Mouse (Mus musculus) heart, embryonic 10.5 days (tissue): ENCODE data around the gene Osm. TPM values are rescaled to one million over a fixed set of nuclear protein-coding genes. Genes with fewer than 3 reads are reported as not detected.

Source experiments
- DNase-seq: peaks from one replicate; pipeline ENCODE4 v3.0.0-alpha.2; 2017; ENCODE audit warnings: low spot score
- H3K27ac ChIP-seq: fragments of 300-500 bp; sonication (generic); 2 replicates; pipeline ENCODE4 v1.5.1; 2016; ENCODE audit warnings: mild to moderate bottlenecking
- H3K27me3 ChIP-seq: fragments of 300-500 bp; sonication (generic); 2 replicates; pipeline ENCODE4 v1.6.1; 2016; ENCODE audit warnings: mild to moderate bottlenecking; ENCODE audit not compliant: poor library complexity, insufficient read depth, severe bottlenecking
- H3K36me3 ChIP-seq: fragments of 300-500 bp; sonication (generic); 2 replicates; pipeline ENCODE4 v1.6.1; 2016; ENCODE audit warnings: mild to moderate bottlenecking, moderate library complexity
- H3K4me1 ChIP-seq: fragments of 300-500 bp; sonication (generic); 2 replicates; pipeline ENCODE4 v1.6.1; 2016; ENCODE audit warnings: mild to moderate bottlenecking
- H3K4me3 ChIP-seq: fragments of 300-500 bp; sonication (generic); 2 replicates; pipeline ENCODE4 v1.5.1; 2016; ENCODE audit warnings: mild to moderate bottlenecking, moderate library complexity
- H3K9me3 ChIP-seq: fragments of 300-500 bp; sonication (generic); 2 replicates; pipeline ENCODE4 v1.6.1; 2016; ENCODE audit warnings: mild to moderate bottlenecking, moderate library complexity
- WGBS: fragments of 180-500 bp; shearing (Covaris S2); methylation state at CpG from one replicate; pipeline ENCODE4 v1.1.7; 2016; 5-methylcytosine and 5-hydroxymethylcytosine counted together
- polyA plus RNA-seq: library from polyadenylated mRNA; unstranded; fragments of >200 nt; fragmentation: Nextera tagmentation; extraction: Ambion mirVana; gene quantifications from 2 replicates; pipeline ENCODE4 v1.2.1, GENCODE M21; 2016

Osm gene
- polyA plus RNA-seq, 1 experiment from 2014 or later: 0.05 TPM

DNA sequence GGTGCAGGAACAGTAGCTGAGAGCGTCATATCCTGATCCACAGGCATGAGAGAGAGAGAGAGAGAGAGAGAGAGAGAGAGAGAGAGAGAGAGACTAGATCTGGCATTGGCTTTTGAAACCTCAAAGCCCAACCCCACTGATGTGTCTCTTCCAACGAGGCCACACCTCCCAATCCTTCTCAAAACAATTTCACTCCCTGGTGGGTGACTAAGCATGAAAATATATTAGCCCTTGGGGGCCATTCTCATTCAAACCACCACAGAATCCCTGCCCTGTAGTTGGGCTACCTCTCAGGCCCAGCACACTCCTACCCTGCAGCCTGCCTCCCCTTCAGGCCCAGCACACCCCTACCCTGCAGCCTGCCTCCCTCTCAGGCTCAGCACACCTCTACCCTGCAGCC lies 16.7 kb downstream of the Osm start:
- DNase-seq: no peak
- no peaks in the 10 kb centered on the region for H3K36me3 ChIP-seq
- no peak overlapping the region for H3K4me3 ChIP-seq
- H3K27ac ChIP-seq: no peak overlapping the region
- WGBS: 77% methylated on average over 2 of the region's 2 CpGs
- no peaks in the 10 kb centered on the region for H3K27me3 ChIP-seq
- H3K9me3 ChIP-seq: no peaks in the 10 kb centered on the region
- H3K4me1 ChIP-seq: no peaks in the 10 kb centered on the region

DNA sequence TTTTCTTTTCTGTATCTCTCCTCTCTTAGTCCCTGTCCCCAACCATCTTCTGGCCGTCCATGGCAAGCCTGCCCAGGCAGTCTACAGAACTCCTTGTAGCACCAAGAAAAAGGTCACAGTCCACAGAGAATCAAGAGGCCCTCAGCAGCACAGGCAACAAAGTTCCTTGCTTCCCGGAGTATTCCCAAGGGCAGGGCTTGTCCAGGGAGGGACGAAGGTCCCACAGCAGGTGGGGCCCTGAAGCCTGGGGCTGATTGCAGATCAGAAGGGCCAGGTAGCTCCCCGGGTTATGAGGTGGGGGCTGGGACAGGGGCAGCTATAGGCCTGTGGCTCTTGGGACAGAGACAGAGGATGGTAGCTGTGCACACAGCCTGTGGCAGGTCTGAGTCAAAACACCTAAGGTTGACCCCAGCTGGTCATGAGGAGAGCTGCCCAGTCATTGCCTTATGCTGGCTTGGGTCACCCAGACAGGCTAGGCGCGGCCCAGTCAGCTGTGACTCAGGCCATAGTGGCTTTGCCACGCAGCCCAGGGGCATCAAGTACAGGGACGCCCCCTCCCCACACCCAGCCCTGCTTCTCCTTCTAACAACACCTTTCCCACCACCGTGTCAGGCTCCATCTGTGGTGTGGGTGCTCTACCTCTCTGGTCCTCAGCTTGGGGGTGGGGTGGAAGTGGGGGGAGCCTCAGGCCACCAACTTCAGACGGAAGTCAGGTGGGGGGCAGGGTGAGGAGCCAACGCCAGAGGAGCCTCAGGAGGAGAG lies 20.8 kb downstream of the Osm start, which contains the start of gene Lif:
TSS of gene Lif (plus strand) at position 712 of the 762 bp plus-strand sequence.
- no peak within 1 kb of the TSS for H3K4me3 ChIP-seq
- H3K27me3 ChIP-seq: peaks cover 11% of the 10 kb centered on the region
- no peak within 1 kb of the TSS for H3K27ac ChIP-seq
- H3K9me3 ChIP-seq: no peaks in the 10 kb centered on the region
- peaks cover 22% of the 10 kb centered on the region for H3K4me1 ChIP-seq
- no peak for DNase-seq
- WGBS: 62% methylated on average over 11 of the region's 11 CpGs
- no peaks in the 10 kb centered on the region for H3K36me3 ChIP-seq

GRCm38 (mm10) chr11:4257756-4258155 lies 21.5 kb downstream of the Osm start:
- 68% methylated on average over 5 of the region's 5 CpGs for WGBS
- H3K4me1 ChIP-seq: peaks cover 29% of the 10 kb centered on the region
- no peaks in the 10 kb centered on the region for H3K36me3 ChIP-seq
- DNase-seq: no peak
- no peak overlapping the region for H3K27ac ChIP-seq
- H3K4me3 ChIP-seq: no peak overlapping the region
- H3K9me3 ChIP-seq: no peaks in the 10 kb centered on the region
- H3K27me3 ChIP-seq: peaks cover 12% of the 10 kb centered on the region

GRCm38 (mm10) chr11:4258657-4259082 lies 22.4 kb downstream of the Osm start:
- Histone ChIP-seq H3K4me1 (peaks cover 39% of the 10 kb centered on the region), H3K27ac (peak overlapping the region; percentile 49), H3K4me3 (peak overlapping the region; percentile 40), H3K36me3 (no peaks in the 10 kb centered on the region), H3K27me3 (peaks cover 21% of the 10 kb centered on the region), H3K9me3 (no peaks in the 10 kb centered on the region)
- under 1% methylated on average over 7 of the region's 7 CpGs for whole genome bisulfite sequencing
- peak; percentile 88 for DNase-seq

DNA sequence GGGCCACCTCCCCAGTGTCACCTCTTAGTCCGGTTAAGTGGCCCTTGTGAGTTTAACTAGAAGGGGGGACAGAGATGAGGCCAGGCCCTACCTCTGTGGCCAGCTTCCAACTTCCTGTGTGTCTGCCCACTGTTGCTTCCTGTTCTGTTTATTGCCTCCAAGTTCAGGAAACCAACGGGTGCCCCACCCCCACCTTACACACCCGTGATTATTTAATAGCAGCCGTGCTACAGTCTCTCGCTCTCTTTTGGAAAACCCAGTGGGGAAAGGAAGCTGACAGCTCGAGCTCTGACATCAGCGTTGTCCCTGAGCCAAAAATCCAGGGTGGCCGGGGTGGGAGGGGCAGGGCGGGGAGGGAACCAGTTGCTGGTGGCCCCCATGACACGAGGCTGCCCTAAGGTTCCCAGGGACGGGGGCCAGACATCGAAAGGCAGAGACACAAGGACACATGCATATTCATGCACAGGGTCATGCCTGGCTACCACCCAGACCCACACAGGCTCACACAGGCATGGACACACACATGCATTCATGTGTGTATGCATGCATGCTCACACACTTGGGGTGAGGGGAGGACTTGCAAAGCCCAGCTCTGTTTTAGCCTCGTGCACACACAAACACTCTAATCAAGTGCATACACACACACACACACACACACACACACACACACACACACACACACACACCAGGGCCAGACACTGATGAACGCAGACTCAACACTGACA lies 24.4 kb downstream of the Osm start:
- H3K4me1 ChIP-seq: peaks cover 50% of the 10 kb centered on the region
- H3K27me3 ChIP-seq: peaks cover 41% of the 10 kb centered on the region
- WGBS: 66% methylated on average over 14 of the region's 14 CpGs
- H3K27ac ChIP-seq: peak overlapping the region; percentile 56
- DNase-seq: no peak
- H3K36me3 ChIP-seq: no peaks in the 10 kb centered on the region
- no peaks in the 10 kb centered on the region for H3K9me3 ChIP-seq
- H3K4me3 ChIP-seq: no peak overlapping the region

- no peaks in the 10 kb centered on the region for H3K36me3 ChIP-seq
- no peak for DNase-seq
- H3K4me1 ChIP-seq: peaks cover 50% of the 10 kb centered on the region
- H3K9me3 ChIP-seq: no peaks in the 10 kb centered on the region
- peak overlapping the region; percentile 56 for H3K27ac ChIP-seq
- H3K27me3 ChIP-seq: peaks cover 46% of the 10 kb centered on the region
- no peak overlapping the region for H3K4me3 ChIP-seq
- WGBS: 50% methylated on average over 7 of the region's 7 CpGs
These were observed 24.9 kb downstream of the Osm start for GRCm38 (mm10) chr11:4261188-4261494.

- DNase-seq: no peak
- Histone ChIP-seq H3K36me3 (no peaks in the 10 kb centered on the region), H3K4me1 (peaks cover 56% of the 10 kb centered on the region), H3K4me3 (no peak overlapping the region), H3K27ac (peak overlapping the region; percentile 59; the same call in 1 of the 2 replicates), H3K9me3 (no peaks in the 10 kb centered on the region), H3K27me3 (peaks cover 54% of the 10 kb centered on the region)
- 15% methylated on average over 5 of the region's 5 CpGs for WGBS
These were observed 25.7 kb downstream of the Osm start for GRCm38 (mm10) chr11:4261969-4262368.

- no peak overlapping the region for H3K4me3 ChIP-seq
- DNase-seq: no peak
- H3K4me1 ChIP-seq: peaks cover 63% of the 10 kb centered on the region
- H3K27ac ChIP-seq: 0 out of 2 replicates have a peak overlapping the region, but pooled peaks have one; percentile 56
- peaks cover 63% of the 10 kb centered on the region for H3K27me3 ChIP-seq
- WGBS: 25% methylated on average over 7 of the region's 7 CpGs
- H3K9me3 ChIP-seq: no peaks in the 10 kb centered on the region
- no peaks in the 10 kb centered on the region for H3K36me3 ChIP-seq
These were observed 26.6 kb downstream of the Osm start for GRCm38 (mm10) chr11:4262847-4263246.

GRCm38 (mm10) chr11:4263296-4263695 lies 27.1 kb downstream of the Osm start:
- Histone ChIP-seq H3K4me1 (peaks cover 63% of the 10 kb centered on the region), H3K27ac (0 out of 2 replicates have a peak overlapping the region, but pooled peaks have one; percentile 56), H3K27me3 (peaks cover 68% of the 10 kb centered on the region), H3K9me3 (no peaks in the 10 kb centered on the region), H3K4me3 (no peak overlapping the region), H3K36me3 (no peaks in the 10 kb centered on the region)
- 43% methylated on average over 1 of the region's 1 CpGs for WGBS
- no peak for DNase-seq

DNA sequence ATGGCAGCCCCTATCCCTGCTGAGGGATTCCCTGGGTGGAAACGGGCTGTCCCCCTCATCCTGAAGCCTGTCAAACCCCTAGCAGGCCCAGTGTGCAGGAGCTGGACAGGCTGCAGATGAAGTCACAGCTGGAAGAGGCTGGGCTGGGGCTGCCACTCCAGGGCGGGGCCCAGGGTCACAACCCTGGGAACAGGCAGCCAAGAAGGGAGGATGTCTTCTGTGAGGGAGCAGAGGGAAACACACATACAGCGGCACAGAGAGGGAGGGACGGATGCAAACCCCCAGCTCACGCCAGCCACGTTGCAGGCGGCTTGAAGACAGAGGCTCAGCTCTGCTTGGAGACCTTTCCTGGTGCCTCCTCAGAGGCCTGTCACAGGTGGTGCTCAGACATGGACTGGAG lies 27.8 kb downstream of the Osm start:
- no peak overlapping the region for H3K27ac ChIP-seq
- 69% methylated on average over 7 of the region's 7 CpGs for WGBS
- H3K4me1 ChIP-seq: peaks cover 59% of the 10 kb centered on the region
- no peaks in the 10 kb centered on the region for H3K36me3 ChIP-seq
- H3K27me3 ChIP-seq: peaks cover 75% of the 10 kb centered on the region
- H3K9me3 ChIP-seq: no peaks in the 10 kb centered on the region
- H3K4me3 ChIP-seq: no peak overlapping the region
- DNase-seq: no peak

- Histone ChIP-seq H3K4me1 (peaks cover 54% of the 10 kb centered on the region), H3K27ac (peak overlapping the region; percentile 74), H3K36me3 (no peaks in the 10 kb centered on the region), H3K9me3 (no peaks in the 10 kb centered on the region), H3K4me3 (peak overlapping the region; percentile 63), H3K27me3 (peaks cover 88% of the 10 kb centered on the region)
- DNase-seq: no peak
- under 1% methylated on average over 61 of the region's 61 CpGs for WGBS
These were observed 30.3 kb downstream of the Osm start for GRCm38 (mm10) chr11:4266271-4267201.

DNA sequence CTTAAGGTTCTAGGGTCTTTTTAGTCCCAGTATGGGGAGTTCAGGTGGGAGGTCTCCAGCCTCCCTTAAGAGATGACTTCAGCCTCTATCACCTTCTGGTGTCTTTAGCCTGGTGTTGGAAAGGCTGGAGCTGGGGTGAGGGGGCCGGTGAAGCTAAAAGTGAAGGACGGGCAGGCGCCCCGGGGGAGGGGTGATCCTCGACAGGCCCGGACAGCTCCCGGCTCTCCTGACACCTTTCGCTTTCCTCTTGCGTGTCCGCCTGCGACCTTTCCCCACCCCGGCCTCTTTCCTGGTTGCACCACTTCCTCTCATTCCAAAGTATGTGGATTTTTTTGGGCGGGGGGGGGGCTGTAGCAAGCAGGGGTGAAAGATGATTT lies 31.0 kb downstream of the Osm start:
- no peaks in the 10 kb centered on the region for H3K36me3 ChIP-seq
- no peak overlapping the region for H3K27ac ChIP-seq
- H3K4me3 ChIP-seq: peak overlapping the region; percentile 63
- DNase-seq: no peak
- H3K4me1 ChIP-seq: peaks cover 50% of the 10 kb centered on the region
- H3K9me3 ChIP-seq: no peaks in the 10 kb centered on the region
- WGBS: 4% methylated on average over 13 of the region's 13 CpGs
- peaks cover 94% of the 10 kb centered on the region for H3K27me3 ChIP-seq
